Mouse (Mus musculus): ENCODE results near the gene Cntnap2.
A peak's percentile ranks its signal among the peaks of the same experiment; 100 is the strongest.
"Not testable (repeated sequence)": the region's sequence is repeated elsewhere in the genome, so short reads cannot be mapped to it uniquely, and the experiment has no call there.

The Cntnap2 gene

GRCm38 (mm10) chr6:47014886-47015586 is 1955.9 kb downstream of the Cntnap2 start:
- DNase-seq = no peak

- DNase-seq = no peak
These were observed 1967.0 kb downstream of the Cntnap2 start for GRCm38 (mm10) chr6:47026064-47026686.

GRCm38 (mm10) chr6:47031362-47031761 is 1972.2 kb downstream of the Cntnap2 start:
- no peak for DNase-seq

GRCm38 (mm10) chr6:47042602-47043001 is 1983.4 kb downstream of the Cntnap2 start:
- DNase-seq = no peak

- no peak for DNase-seq
These were observed 1984.4 kb downstream of the Cntnap2 start for GRCm38 (mm10) chr6:47043586-47043985.

- DNase-seq = no peak
These were observed 1985.4 kb downstream of the Cntnap2 start for GRCm38 (mm10) chr6:47044385-47045200.

GRCm38 (mm10) chr6:47049051-47049450 is 1989.9 kb downstream of the Cntnap2 start:
- no peak for DNase-seq

- no peak for DNase-seq
These were observed 1991.4 kb downstream of the Cntnap2 start for GRCm38 (mm10) chr6:47050319-47051222.

- no peak for DNase-seq
These were observed 2002.2 kb downstream of the Cntnap2 start for GRCm38 (mm10) chr6:47061341-47061740.

- no peak for DNase-seq
These were observed 2030.8 kb downstream of the Cntnap2 start for GRCm38 (mm10) chr6:47089998-47090397.

- DNase-seq = peak in 1 of 2 experiments; percentile 3
These were observed 2045.8 kb downstream of the Cntnap2 start for GRCm38 (mm10) chr6:47104951-47105350.

GRCm38 (mm10) chr6:47109582-47110220 is 2050.5 kb downstream of the Cntnap2 start:
- DNase-seq = no peak

GRCm38 (mm10) chr6:47134063-47134462 is 2074.9 kb downstream of the Cntnap2 start:
- not testable (repeated sequence) for DNase-seq

GRCm38 (mm10) chr6:47153018-47153417 is 2093.9 kb downstream of the Cntnap2 start:
- not testable (repeated sequence) for DNase-seq

GRCm38 (mm10) chr6:47174580-47175294 is 2115.6 kb downstream of the Cntnap2 start:
- DNase-seq = not testable (repeated sequence)

GRCm38 (mm10) chr6:47175356-47176156 is 2116.4 kb downstream of the Cntnap2 start:
- DNase-seq = not testable (repeated sequence)

- DNase-seq = not testable (repeated sequence)
These were observed 2117.0 kb downstream of the Cntnap2 start for GRCm38 (mm10) chr6:47176157-47176555.

GRCm38 (mm10) chr6:47181372-47181771 is 2122.2 kb downstream of the Cntnap2 start:
- DNase-seq = not testable (repeated sequence)

GRCm38 (mm10) chr6:47182252-47182651 is 2123.1 kb downstream of the Cntnap2 start:
- no peak for DNase-seq

GRCm38 (mm10) chr6:47182756-47183155 is 2123.6 kb downstream of the Cntnap2 start:
- no peak for DNase-seq

All from kidney, postnatal 25 days (tissue).